Mouse (Mus musculus): Measurements from ENCODE around the gene Tbxa2r.

DNA sequence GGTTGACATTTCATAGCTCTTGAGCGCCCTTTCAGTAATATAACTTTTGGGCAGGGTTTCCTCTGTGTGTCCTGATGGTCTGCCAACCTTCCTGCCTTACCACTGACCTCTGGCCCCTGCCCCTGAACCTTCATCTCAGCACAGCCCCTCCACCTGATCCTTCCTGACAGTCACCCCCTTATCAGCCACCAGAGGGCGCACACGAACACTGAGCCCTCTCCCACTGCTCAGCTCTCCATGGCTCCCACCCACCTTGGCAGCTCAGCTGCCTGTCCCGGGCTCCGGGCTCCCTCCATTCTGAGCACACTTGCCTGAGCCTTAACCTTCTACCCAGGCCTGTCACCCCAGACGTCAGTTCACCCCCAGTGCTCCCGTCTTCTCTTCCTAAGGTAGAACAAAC, 39.3 kb upstream of the Tbxa2r start:
- TF ChIP-seq POLR2A (IDR thresholded peaks at IDR 0.05; ENCODE audit: extremely low read depth, insufficient read depth, low read length) (no peak), CTCF (IDR thresholded peaks at IDR 0.05; ENCODE audit: low read depth, low read length) (peak; percentile 95)
